Mouse (Mus musculus): ENCODE results near the gene Clec2l.
A peak's percentile ranks its signal among the peaks of the same experiment; 100 is the strongest.
"Not testable (repeated sequence)": the region's sequence is repeated elsewhere in the genome, so short reads cannot be mapped to it uniquely, and the experiment has no call there.

The Clec2l gene

DNA sequence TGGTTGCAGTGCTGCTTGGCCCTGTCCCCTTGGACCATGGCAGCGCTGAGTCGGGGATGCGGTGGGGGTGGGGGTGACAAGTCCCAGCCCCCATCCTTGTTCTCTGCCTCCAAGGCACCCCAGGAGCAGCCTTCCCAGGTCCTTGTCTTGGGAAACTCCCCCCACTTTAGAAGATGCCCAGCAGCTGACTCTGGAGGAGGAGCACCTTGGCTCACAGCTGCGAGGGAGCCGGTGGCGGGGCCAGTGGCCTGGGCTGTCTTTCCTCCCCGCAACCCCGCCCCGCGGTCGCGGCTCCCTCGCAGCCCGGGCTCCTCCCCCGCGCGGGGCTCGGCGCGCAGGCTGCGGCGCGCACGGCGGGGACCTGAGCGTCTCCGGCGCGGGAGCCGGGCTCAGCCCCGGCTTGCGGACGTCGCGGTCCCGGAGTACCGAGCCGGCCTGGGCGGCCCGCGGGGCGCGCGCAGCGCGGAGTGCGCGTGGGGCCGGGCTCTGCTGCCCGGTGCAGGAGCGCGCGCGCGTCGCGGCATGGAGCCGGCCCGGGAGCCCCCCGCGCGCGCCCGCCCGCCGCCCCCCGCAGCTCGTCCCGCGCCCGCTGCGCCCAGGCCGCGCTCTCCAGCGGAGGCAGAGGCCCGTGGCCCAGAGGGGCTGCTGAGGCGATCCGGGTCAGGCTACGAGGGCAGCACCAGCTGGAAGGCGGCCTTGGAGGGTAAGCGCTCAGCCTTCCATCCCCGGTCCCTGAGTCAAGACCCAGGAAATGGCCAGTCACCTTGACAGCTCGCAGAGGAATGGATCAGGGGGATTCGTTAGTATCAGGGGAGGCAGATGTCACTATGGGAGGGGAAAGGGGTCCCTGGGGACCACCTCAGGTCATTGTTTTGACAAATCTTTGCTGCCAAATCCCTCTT is at the start of gene Clec2l:
TSS of gene Clec2l (plus strand) at position 356 of the 902 bp plus-strand sequence.
- peak; percentile 65 for DNase-seq

DNA sequence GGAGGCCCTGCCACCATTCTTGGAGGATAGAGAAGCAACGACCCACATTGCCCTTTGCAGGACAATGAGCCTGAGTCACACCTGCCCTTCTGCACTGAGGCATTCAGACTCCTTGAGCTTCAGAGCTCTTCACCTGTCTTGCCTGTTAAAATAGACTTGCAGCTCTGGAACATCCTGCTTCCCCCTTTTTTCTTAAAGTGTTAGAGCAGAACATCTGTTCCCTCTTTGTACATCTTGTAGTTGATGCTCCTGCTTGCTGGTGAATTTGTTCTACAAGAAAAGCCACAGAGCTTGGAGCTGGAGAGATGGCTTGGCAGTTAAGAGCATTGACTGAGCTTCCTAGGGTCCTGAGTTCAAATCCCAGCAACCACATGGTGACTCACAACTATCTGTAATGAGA is 40.5 kb upstream of the Clec2l start:
- DNase-seq: no peak

DNA sequence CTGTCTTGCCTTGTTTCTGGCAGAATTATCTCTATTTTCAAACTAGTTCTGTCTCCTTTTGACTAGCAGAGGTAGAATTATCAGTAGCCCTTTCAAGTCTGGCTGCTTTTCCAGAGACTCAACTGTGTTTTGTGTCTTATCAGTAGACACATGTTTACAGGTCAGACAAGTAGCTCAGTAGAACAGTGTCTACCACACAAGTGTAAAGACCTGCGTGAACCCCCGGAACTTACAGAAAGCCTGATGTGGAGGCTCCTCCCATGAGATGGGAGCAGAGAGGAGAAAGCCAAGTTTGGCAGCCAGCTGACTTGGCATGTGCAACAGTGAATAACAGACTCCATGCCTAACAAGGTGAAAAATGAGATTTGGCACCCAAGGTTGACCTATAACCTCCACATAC is 39.4 kb upstream of the Clec2l start:
- no peak for DNase-seq

DNA sequence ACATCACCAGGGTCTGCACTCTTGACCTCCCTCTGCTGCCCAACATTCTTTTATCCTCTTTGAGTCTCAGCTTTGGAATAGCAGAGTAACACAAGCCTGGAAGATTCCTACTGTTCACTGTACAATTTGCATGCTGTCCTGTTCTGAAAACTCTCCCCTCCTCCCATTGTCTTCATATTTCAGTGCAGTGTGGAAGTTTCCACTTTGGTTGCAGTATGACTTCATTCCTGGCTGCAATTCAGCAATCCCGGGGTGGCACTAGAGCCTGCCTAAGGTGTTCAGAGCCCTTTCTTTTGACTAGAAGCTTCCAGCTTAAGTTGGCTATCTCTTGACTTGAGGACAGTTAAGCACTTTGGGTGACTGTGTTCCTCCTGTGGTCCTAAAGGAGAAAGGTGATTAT is 38.4 kb upstream of the Clec2l start:
- peak; percentile 28 for DNase-seq

DNA sequence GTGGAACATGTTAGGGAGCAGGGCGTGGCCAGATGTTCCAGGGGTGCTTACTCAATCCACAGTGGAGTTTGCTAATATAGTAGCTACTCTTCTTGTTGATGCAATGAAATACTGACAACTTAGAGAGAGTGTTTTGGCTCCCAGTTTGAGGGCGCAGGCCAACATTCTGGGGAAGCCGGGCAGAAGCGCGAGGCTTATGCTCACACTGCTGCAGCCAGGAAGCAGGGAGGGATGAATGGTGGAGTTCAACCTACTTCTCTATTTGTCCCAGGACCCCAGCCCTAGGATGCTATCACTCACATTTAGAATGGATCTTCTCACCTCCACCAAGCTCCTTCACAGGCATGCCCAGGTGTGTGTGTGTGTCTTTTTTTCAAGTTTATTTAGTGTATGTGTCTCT is 36.8 kb upstream of the Clec2l start:
- no peak for DNase-seq

DNA sequence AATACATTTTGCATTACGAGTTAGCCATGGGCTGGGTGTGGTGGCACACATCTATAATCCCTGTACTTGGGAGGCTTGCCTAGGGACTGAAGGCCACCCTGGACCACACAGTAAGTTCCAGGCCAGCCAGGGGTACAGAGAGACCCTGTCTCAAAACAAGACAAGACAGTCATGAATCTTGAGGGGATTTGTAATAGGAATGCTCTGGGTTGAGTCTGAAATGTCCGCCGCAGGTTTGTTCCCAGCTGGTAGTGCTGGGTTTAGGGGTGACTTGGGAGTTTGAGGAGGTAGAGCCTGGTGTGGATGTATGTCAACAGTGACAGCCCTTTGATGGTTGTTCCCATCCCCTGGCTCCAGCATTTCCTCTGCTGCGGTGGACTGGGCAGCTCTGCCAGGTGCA is 35.8 kb upstream of the Clec2l start:
- no peak for DNase-seq

DNA sequence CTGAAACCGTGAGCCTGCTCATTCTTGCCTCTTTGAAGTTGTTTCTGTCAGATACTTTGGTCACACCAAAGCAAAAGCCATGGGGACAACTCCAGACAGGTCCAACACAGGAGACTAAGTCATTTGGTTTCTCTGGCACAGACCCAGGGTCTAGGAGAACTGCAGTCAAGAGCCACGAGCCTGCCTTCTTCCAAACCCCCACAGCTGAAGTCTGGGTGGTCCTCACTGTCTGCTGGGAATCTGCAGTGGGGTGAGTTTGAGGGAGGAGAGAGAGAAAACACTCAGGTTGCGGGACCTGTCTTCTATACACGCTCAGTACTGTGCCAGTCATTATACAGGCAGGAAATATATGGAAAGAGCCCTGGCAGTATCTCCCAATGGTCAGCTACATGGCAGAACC is 35.4 kb upstream of the Clec2l start:
- no peak for DNase-seq

DNA sequence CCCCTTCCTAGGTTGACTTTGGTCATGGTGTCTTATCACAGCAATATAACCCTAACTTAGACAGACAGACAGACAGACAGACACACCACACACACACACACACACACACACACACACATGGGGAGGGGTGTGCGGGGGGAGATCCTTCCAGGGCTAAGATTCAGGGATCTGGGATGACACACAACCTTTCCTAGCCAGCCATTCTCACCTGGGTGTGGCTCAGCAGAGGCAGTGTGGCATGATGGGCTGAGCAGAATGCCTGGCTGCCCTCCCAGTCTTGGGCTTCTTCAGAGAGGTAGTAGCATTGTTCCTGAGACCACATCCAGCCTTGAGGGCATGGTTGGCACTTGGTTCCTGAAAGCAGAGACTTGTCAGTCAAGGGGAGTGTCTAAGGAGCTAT is 33.3 kb upstream of the Clec2l start:
- no peak for DNase-seq

DNA sequence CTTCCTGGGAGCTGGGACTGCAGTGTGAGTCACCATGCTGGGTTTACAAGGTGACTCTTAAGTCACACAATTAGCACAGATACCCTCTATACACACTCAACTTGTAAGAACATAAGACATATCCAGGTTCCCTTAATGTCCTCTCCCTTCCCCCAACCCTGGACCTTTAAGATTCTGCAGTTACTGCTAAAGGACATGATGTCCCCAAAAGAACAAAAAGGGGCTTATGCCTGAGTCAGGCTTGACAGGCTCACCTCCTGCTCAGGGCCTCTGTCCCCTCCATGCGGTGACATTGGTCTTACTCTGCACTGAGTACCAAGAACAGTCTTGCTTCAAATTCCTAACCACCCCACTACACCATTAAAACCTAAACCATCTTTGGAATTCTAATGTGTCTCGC is 30.0 kb upstream of the Clec2l start:
- no peak for DNase-seq

DNA sequence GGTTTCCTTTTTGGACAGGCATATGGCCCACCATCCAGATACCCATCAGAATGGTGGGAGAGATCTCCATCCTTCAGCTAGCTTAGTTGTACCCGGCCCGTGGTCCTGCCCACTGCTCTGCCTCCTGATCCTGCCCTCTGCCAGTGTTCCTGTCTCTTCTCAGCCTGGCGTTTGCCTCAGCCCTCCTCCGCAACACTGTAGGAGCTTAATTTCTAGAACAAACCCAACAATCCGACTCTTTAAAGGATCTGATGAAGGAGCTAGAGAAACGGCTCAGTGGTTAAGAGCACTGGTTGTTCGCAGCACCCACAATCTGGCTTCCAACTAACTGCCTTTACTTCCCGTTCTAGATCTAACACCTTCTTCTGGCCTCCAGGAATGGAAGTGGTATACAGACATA is 28.4 kb upstream of the Clec2l start:
- DNase-seq: no peak

DNA sequence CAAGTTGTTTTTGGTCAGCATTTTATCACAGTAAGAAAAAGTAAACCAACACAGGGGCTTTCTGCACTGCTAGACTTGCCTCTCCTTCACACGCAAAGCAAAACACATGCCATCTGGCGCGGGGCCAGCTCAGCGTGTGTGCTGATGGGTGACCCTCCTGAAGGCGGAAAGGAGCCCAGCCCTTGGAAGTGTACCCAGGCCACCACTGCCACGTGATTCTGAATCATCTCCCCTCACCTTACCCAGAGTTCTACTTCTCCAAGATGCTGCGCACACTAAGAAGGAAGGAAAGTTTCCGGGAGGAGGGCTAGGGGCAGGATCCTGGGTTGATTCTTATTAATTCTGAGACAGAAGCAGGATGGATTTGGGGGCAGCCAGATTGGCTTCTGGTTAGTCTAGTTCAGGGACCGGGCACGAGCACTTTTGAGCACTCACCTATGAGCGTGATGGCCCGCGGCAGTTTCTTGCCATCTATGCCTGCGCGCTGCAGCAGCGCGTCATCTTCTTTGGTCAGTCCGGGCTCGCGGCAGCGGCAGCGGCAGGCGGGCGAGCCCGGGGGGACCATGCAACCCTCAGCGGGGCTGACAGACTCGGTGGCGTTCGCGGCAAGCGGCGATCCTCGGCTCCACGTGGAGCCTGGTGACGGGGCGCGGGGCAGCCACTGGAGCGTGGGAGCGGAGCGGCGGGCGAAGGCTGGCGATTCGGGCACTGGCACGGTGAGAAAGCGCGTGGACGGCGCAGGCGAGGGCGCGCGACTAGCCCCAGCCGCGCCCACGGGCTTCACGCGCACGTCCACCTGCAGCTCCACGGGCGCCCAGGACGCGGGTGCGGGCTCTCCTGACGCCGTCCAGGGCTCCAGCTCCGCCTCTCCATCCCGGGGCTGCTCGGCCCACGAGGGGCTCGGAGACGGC is 26.7 kb upstream of the Clec2l start:
- DNase-seq: no peak

DNA sequence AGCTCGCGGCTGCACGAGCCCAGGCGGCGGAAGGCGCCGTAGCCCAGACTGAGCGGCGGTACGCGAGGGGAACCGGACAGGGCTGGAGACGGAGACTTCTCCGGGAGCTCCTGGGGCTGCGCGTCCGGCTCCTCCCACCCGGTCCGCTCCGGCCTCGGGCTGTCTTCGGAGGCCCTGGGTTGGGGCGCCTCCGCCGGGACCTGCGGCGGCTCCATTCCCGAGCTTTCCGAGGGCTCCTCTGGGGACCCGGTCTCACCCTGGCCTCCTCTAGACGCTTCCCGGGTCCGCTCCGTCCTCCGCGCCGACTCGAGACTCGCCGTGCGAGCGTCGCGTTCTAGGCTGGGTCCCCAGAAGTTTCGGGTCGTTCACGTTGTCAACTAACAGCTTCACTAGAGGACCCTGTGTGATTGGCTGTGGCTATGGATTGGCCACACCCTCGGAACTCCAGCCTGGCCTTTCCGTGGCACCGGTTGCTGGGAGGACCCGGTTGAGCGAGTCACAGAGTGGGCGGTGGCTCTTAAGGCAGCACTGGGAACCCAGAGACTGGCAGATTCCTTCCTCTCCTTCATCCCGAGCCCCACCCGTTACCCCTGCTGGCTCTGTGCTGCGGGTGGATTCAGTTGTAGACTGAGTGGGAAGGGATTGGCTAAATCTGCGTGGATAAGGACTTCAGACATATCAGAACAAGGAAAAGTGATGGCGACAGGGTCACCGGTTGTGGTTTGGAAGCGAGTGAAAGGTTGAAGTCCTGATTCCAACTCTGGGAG is 25.8 kb upstream of the Clec2l start, which contains the start of gene Klrg2:
TSS of gene Klrg2 (minus strand) at position 391 of the 767 bp plus-strand sequence.
- DNase-seq: no peak

DNA sequence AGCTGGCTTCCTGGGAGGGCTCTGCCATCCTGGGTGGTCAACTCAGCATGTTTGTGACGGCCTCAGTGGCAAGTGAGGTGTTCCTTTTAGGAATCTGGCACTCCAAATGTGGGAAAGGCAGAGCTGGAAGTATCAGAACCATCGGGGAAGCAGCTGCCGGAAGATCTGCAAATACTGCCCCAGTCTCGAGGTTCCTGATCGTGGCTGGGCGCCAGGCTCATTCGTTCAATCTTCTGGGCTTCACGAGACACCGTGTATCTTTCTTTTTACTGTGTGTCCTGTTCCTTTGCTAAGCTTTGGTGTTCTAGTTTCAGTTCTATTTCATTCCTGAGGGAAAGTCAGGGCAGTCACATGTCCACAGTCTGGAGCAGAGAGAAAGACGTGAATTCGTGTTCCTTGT is 22.5 kb upstream of the Clec2l start:
- DNase-seq: no peak

DNA sequence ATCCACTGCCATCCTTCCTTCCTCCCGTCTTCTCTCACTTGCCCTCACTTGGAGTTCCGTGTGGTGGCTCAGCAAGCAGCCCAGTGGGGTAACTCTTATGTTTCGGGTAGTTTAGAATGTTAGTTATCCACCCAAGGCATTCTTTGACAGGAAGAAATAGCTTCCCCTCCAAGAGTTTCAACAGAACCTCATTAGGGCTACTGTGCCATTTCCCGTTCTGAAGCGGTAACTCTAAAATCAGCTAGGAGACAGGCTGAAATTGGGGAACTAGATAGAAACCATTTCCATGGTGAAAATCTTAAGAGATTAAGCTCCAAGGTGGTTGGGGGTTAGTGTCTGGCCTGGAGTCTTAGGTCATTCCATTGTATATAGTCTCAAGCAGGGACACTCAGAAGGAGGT is 21.6 kb upstream of the Clec2l start:
- no peak for DNase-seq

DNA sequence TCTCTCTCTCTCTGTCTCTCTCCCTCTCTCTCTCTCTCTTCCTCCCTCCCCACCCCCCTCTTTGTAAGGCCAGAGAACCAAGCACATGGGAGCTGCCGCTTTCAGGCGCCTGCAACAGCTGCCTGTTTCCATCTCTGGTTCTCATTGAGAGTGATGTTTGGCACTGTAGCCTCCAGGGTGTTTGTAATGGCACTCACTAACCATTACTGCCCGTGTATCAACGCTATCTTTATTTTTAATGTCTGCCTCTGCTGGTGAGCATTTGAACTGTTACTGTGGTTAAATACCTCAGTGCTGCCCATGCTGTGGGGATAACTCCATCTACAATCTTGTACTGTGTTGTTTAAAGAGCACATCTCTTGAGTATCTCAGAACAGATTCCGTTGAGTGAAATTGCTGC is 21.2 kb upstream of the Clec2l start:
- DNase-seq: no peak

DNA sequence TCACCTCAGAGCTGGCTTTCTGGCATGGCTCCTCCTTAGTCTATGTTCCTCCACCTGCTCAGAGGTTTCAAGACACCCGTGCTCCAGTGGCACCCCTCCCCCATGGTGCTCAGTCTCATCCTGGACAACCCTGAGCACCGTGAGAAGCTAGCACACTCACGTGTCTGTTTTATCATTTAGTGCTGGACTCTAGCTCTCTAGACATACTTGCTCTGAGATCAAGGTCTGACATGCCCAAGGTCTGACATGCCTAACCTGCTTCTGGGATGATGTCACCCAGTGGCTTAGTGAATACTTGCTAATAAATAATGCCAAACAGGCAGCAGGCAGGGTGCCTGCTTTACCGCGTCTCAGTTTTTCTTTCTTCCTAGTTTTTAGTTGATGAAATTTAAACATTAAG is 20.3 kb upstream of the Clec2l start:
- DNase-seq: no peak

DNA sequence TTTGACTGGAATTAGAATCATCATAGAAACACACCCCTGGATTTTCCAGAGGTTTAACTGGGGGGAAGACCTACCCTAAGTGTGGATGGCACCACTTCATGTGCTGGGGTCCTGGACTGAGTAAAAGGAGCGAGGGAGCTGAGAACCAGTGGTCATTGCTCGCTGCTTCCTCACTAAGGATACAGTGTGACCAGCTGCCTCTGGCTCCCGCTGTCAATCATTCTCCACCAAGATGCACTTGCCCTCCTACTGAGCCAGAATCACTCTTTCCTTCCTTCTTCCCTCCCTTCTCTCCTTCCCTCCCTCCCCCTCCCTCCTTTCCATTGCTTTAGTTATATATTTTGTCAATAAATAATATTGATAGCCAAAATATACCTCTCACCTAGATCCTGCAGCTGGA is 19.8 kb upstream of the Clec2l start:
- DNase-seq: no peak

DNA sequence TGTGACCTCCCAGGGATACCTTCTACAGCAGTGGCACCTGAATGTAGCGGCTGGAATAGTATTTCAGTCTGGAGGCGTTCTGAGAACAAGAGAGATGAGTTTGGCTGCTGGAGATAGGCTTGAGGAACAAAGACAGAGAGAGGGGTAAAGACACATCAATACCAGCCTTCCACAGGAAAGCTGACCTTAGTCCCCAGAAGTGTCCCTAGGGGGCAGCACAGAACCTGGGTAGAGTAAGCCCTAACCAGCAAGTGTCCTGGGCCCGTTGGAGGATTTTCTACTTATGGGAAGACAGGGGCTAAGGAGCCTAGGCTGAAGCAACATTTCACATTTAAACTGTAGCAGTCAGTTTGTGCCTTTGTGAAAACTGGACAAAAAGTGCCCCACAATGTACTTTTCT is 13.3 kb upstream of the Clec2l start:
- DNase-seq: no peak

DNA sequence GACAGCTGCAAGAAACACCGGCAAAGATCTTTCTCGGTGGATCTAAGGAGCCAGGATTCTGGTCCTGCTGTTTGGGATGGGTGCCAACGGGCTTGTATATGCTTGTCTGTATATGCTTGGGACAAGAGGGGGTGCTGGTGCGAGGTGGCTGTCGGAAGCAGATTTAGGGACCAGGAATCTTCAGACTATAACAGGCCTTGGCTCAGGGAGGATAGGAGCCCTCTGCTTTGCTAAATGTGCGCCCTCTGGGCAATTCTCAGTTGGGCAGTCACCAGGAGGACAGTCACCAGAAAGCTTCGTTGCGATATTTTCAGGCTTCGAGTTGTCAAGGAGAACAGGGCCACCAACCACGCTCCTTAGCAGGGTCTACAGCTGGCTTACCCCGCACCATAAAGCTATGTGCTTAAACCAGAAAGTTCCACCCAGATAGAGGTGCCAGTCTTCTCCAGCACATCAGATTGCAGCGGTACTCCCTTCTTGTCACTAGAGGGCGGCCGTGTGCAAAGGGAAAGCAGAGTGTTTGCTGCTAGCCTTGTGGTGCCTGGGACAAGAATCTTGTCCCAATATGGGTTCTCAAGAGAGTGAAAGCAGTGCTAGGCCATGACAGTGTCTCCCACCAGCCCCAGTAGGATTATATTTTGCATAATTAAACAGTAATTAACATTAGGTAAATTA is 12.5 kb upstream of the Clec2l start:
- DNase-seq: peak; percentile 57

DNA sequence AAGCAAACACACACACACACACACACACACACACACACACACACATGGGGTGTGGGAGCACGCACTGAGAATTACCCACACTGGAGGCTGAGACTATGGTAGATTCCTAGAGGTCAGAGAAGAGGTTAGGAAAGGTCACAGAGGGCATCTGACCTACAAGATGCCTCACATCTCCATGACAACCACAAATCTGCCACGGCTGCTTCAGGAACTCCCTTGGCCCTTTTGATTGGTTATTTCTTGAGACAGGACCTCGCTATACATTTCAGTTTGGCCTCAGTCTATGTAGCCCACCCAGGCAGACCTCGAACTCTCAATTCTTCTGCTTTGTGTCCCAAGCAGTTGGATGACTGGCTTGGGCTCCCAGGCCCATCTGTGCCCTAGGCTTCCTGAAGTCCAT is 1.2 kb upstream of the Clec2l start:
- DNase-seq: no peak

DNA sequence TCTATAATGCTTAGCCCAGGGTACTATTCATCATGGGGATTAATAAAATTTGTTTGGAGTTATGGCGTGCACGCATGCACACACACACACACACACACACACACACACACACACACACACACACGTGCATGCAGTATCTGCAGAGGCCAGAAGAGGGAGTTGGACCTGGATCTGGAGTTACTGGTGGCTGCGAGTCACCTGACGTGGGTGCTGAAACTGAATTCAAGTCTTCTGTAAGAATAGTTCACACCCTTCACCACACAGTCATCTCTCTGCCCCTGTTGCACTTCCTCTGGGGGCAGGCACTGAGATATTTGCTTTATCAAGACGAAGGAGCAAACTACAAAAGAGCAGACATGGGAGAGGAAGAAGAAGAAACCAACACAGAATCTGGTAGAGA is 6.7 kb downstream of the Clec2l start:
- no peak for DNase-seq

DNA sequence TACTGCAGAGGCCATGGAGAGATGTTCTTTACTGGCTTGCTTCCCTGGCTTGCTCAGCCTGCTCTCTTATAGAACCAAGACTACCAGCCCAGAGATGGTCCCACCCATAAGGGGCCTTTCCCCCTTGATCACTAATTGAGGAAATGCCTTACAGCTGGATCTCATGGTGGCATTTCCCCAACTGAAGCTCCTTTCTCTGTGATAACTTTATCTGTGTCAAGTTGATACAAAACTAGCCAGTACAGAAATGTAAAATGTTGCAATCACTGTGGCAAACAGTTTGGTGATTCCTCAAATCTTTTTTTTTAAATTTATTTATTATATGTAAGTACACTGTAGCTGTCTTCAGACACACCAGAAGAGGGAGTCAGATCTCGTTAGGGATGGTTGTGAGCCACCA is 7.6 kb downstream of the Clec2l start:
- not testable (repeated sequence) for DNase-seq

DNA sequence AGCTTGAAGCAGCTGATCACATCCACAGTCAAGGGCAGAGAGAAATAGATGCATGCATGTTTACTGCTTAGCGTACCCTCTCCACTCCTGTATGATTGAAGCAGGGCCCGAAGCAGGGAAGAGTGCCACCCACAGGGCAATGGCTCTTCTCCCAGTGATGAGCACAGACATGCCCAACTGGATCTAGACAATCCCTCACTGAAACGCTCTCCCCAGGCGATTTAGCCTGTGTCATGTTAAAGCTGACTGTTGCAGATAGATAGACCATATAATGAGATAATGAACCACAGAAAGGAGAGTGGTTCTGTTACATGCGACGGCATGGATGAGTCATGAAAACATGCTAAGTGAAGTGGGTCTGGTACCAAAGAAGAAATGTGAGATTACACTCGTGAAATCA is 8.4 kb downstream of the Clec2l start:
- DNase-seq: no peak

All from cerebellum, adult 11 months (tissue).